Mouse (Mus musculus): ENCODE measurements around the gene Fanca. TPM values are rescaled to one million over a fixed set of nuclear protein-coding genes. Genes with fewer than 3 reads are reported as not detected.

Fanca gene
- 31.3 and 36.7 TPM in 2 replicates for polyA plus RNA-seq (2014; fragmentation: Nextera tagmentation; extraction: Ambion mirVana)

DNA sequence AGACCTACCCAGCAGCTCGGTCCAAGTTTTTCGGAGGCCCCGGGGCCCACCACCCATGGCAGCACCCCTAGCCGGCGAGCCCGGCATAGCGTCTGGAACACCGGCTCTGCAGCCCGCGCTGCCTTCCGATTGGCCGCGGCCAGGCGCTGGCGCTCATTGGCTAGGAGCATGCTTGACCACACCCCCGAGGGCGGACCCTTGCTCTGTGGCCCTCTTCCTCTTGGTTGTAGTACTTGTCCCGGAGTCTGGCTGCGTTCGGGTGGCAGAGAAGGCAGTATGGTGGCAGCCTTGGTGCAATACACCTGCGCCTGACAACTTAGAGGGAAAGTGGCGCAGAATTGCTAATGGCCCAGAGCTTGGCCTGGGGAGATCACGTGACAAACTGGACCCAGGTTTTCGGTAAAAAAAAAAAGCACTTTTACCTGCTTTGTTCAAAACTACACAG lies at the start of gene Fanca:
Gene Fanca, minus strand, starts transcription at position 110 of the 445 bp plus-strand sequence.
- Histone ChIP-seq H3K4me2 (ENCODE audit: low read depth) (peak within 1 kb of the TSS; percentile 80), H3K9ac (ENCODE audit: low read length) (peak within 1 kb of the TSS; percentile 67), H3K27ac (ENCODE audit: low read depth, low read length) (no peak within 1 kb of the TSS), H3K36me3 (ENCODE audit: control insufficient read depth, insufficient read depth, low read length) (no peaks in the 10 kb centered on the region), H3K4me1 (ENCODE audit: control insufficient read depth, insufficient read depth, low read length) (peaks cover 13% of the 10 kb centered on the region), H3K9me3 (ENCODE audit: control insufficient read depth, low read length) (no peaks in the 10 kb centered on the region), H3K27me3 (ENCODE audit: control insufficient read depth, insufficient read depth, low read length) (no peaks in the 10 kb centered on the region), H3K4me3 (ENCODE audit: low read depth, low read length) (peak within 1 kb of the TSS; percentile 52)
- ATAC-seq (ENCODE audit: insufficient read depth, low FRiP score, low TSS enrichment) (peak; percentile 99), DNase-seq (ENCODE audit: low spot score) (peak; percentile 95)
- under 1% methylated on average over 24 of the region's 24 CpGs for WGBS

- no peak overlapping the region for H3K27ac ChIP-seq (ENCODE audit: low read depth, low read length)
- no peaks in the 10 kb centered on the region for H3K9me3 ChIP-seq (ENCODE audit: control insufficient read depth, low read length)
- H3K36me3 ChIP-seq (ENCODE audit: control insufficient read depth, insufficient read depth, low read length): no peaks in the 10 kb centered on the region
- 55% methylated on average over 12 of the region's 12 CpGs for WGBS
- peak; percentile 85 for DNase-seq (ENCODE audit: low spot score)
- H3K27me3 ChIP-seq (ENCODE audit: control insufficient read depth, insufficient read depth, low read length): no peaks in the 10 kb centered on the region
- ATAC-seq (ENCODE audit: insufficient read depth, low FRiP score, low TSS enrichment): peak; percentile 50; the same call in 1 of the 2 replicates
- H3K4me1 ChIP-seq (ENCODE audit: control insufficient read depth, insufficient read depth, low read length): no peaks in the 10 kb centered on the region
- no peak overlapping the region for H3K4me3 ChIP-seq (ENCODE audit: low read depth, low read length)
- no peak overlapping the region for H3K9ac ChIP-seq (ENCODE audit: low read length)
- no peak overlapping the region for H3K4me2 ChIP-seq (ENCODE audit: low read depth)
Observed at GRCm38 (mm10) chr8:123361082-123361739, 42.8 kb upstream of the Fanca start.

- H3K27me3 ChIP-seq (ENCODE audit: control insufficient read depth, insufficient read depth, low read length): no peaks in the 10 kb centered on the region
- H3K27ac ChIP-seq (ENCODE audit: low read depth, low read length): no peak overlapping the region
- no peak overlapping the region for H3K4me3 ChIP-seq (ENCODE audit: low read depth, low read length)
- no peaks in the 10 kb centered on the region for H3K4me1 ChIP-seq (ENCODE audit: control insufficient read depth, insufficient read depth, low read length)
- no peak for DNase-seq (ENCODE audit: low spot score)
- peak overlapping the region; percentile 26; the same call in 1 of the 2 replicates for H3K9ac ChIP-seq (ENCODE audit: low read length)
- no peaks in the 10 kb centered on the region for H3K9me3 ChIP-seq (ENCODE audit: control insufficient read depth, low read length)
- H3K36me3 ChIP-seq (ENCODE audit: control insufficient read depth, insufficient read depth, low read length): no peaks in the 10 kb centered on the region
- ATAC-seq (ENCODE audit: insufficient read depth, low FRiP score, low TSS enrichment): no peak
- H3K4me2 ChIP-seq (ENCODE audit: low read depth): no peak overlapping the region
- WGBS: 48% methylated on average over 11 of the region's 11 CpGs
Observed at GRCm38 (mm10) chr8:123353216-123353615, 34.8 kb upstream of the Fanca start.

DNA sequence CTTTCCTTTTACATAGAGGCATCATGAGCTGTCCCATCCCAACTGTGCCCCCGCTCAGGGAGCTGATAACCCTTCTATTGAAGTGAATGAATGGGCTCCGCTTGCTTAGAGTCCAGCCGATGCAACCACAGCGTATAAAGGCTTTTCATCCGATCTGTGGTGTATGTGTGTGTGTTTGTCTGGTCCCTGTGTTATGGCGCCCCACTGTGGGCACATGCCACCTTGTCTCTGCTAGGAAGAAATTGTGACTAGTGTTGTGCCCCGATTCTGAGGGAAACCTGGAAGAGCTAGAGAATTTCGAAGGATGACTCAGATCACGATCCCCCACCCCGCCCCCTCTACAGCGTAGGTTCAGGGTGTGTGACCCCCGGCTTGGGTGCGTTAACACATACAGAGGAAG lies 34.4 kb upstream of the Fanca start:
- H3K27ac ChIP-seq (ENCODE audit: low read depth, low read length): no peak overlapping the region
- H3K9me3 ChIP-seq (ENCODE audit: control insufficient read depth, low read length): no peaks in the 10 kb centered on the region
- peak; percentile 31; the same call in 1 of the 2 replicates for ATAC-seq (ENCODE audit: insufficient read depth, low FRiP score, low TSS enrichment)
- no peak overlapping the region for H3K4me2 ChIP-seq (ENCODE audit: low read depth)
- H3K9ac ChIP-seq (ENCODE audit: low read length): no peak overlapping the region
- WGBS: 64% methylated on average over 13 of the region's 13 CpGs
- no peaks in the 10 kb centered on the region for H3K4me1 ChIP-seq (ENCODE audit: control insufficient read depth, insufficient read depth, low read length)
- no peak overlapping the region for H3K4me3 ChIP-seq (ENCODE audit: low read depth, low read length)
- H3K36me3 ChIP-seq (ENCODE audit: control insufficient read depth, insufficient read depth, low read length): no peaks in the 10 kb centered on the region
- H3K27me3 ChIP-seq (ENCODE audit: control insufficient read depth, insufficient read depth, low read length): no peaks in the 10 kb centered on the region
- peak; percentile 61 for DNase-seq (ENCODE audit: low spot score)

DNA sequence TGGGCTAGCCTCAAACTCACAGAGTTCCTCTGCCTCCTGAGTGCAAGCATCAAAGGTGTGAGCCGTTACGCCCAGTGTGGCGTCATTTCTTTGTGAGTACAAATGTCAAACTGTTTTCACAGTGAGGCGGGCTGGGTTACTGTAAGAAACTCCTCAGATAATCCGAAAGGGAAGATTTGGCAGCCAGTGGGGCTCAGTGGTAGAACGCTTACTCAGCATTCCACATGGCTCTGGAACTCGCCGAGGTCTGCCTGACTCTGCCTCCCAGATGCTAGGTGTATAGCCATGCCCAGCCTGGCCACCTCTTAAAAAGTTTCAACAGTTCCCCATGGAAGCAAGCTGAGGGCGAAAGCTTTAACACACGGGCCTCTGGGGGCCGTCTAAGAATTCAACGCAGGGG lies 33.7 kb upstream of the Fanca start:
- Histone ChIP-seq H3K4me1 (ENCODE audit: control insufficient read depth, insufficient read depth, low read length) (no peaks in the 10 kb centered on the region), H3K4me2 (ENCODE audit: low read depth) (no peak overlapping the region), H3K9me3 (ENCODE audit: control insufficient read depth, low read length) (no peaks in the 10 kb centered on the region), H3K4me3 (ENCODE audit: low read depth, low read length) (no peak overlapping the region), H3K27ac (ENCODE audit: low read depth, low read length) (no peak overlapping the region), H3K27me3 (ENCODE audit: control insufficient read depth, insufficient read depth, low read length) (no peaks in the 10 kb centered on the region), H3K36me3 (ENCODE audit: control insufficient read depth, insufficient read depth, low read length) (no peaks in the 10 kb centered on the region), H3K9ac (ENCODE audit: low read length) (no peak overlapping the region)
- 88% methylated on average over 12 of the region's 12 CpGs for WGBS
- ATAC-seq (ENCODE audit: insufficient read depth, low FRiP score, low TSS enrichment): no peak
- no peak for DNase-seq (ENCODE audit: low spot score)

- Histone ChIP-seq H3K27me3 (ENCODE audit: control insufficient read depth, insufficient read depth, low read length) (no peaks in the 10 kb centered on the region), H3K4me2 (ENCODE audit: low read depth) (no peak overlapping the region), H3K4me3 (ENCODE audit: low read depth, low read length) (no peak overlapping the region), H3K36me3 (ENCODE audit: control insufficient read depth, insufficient read depth, low read length) (no peaks in the 10 kb centered on the region), H3K9me3 (ENCODE audit: control insufficient read depth, low read length) (no peaks in the 10 kb centered on the region), H3K27ac (ENCODE audit: low read depth, low read length) (no peak overlapping the region), H3K4me1 (ENCODE audit: control insufficient read depth, insufficient read depth, low read length) (no peaks in the 10 kb centered on the region), H3K9ac (ENCODE audit: low read length) (no peak overlapping the region)
- 89% methylated on average over 4 of the region's 4 CpGs for WGBS
- ATAC-seq (ENCODE audit: insufficient read depth, low FRiP score, low TSS enrichment): no peak
- no peak for DNase-seq (ENCODE audit: low spot score)
Observed at GRCm38 (mm10) chr8:123349073-123349472, 30.7 kb upstream of the Fanca start.

- Histone ChIP-seq H3K4me1 (ENCODE audit: control insufficient read depth, insufficient read depth, low read length) (no peaks in the 10 kb centered on the region), H3K27me3 (ENCODE audit: control insufficient read depth, insufficient read depth, low read length) (no peaks in the 10 kb centered on the region), H3K4me2 (ENCODE audit: low read depth) (no peak overlapping the region), H3K4me3 (ENCODE audit: low read depth, low read length) (no peak overlapping the region), H3K27ac (ENCODE audit: low read depth, low read length) (no peak overlapping the region), H3K9me3 (ENCODE audit: control insufficient read depth, low read length) (no peaks in the 10 kb centered on the region), H3K9ac (ENCODE audit: low read length) (no peak overlapping the region), H3K36me3 (ENCODE audit: control insufficient read depth, insufficient read depth, low read length) (no peaks in the 10 kb centered on the region)
- ATAC-seq (ENCODE audit: insufficient read depth, low FRiP score, low TSS enrichment) (no peak), DNase-seq (ENCODE audit: low spot score) (no peak)
- WGBS: 74% methylated on average over 9 of the region's 9 CpGs
Observed at GRCm38 (mm10) chr8:123348237-123348843, 30.0 kb upstream of the Fanca start.

GRCm38 (mm10) chr8:123347293-123347692 lies 28.9 kb upstream of the Fanca start:
- Histone ChIP-seq H3K4me1 (ENCODE audit: control insufficient read depth, insufficient read depth, low read length) (no peaks in the 10 kb centered on the region), H3K4me3 (ENCODE audit: low read depth, low read length) (no peak overlapping the region), H3K9me3 (ENCODE audit: control insufficient read depth, low read length) (no peaks in the 10 kb centered on the region), H3K27ac (ENCODE audit: low read depth, low read length) (no peak overlapping the region), H3K27me3 (ENCODE audit: control insufficient read depth, insufficient read depth, low read length) (no peaks in the 10 kb centered on the region), H3K4me2 (ENCODE audit: low read depth) (no peak overlapping the region), H3K36me3 (ENCODE audit: control insufficient read depth, insufficient read depth, low read length) (no peaks in the 10 kb centered on the region), H3K9ac (ENCODE audit: low read length) (no peak overlapping the region)
- no peak for ATAC-seq (ENCODE audit: insufficient read depth, low FRiP score, low TSS enrichment)
- WGBS: 81% methylated on average over 2 of the region's 2 CpGs
- DNase-seq (ENCODE audit: low spot score): no peak

- WGBS: 90% methylated on average over 6 of the region's 6 CpGs
- Histone ChIP-seq H3K4me1 (ENCODE audit: control insufficient read depth, insufficient read depth, low read length) (no peaks in the 10 kb centered on the region), H3K27me3 (ENCODE audit: control insufficient read depth, insufficient read depth, low read length) (no peaks in the 10 kb centered on the region), H3K4me3 (ENCODE audit: low read depth, low read length) (no peak overlapping the region), H3K9ac (ENCODE audit: low read length) (no peak overlapping the region), H3K4me2 (ENCODE audit: low read depth) (no peak overlapping the region), H3K27ac (ENCODE audit: low read depth, low read length) (no peak overlapping the region), H3K9me3 (ENCODE audit: control insufficient read depth, low read length) (no peaks in the 10 kb centered on the region), H3K36me3 (ENCODE audit: control insufficient read depth, insufficient read depth, low read length) (no peaks in the 10 kb centered on the region)
- no peak for ATAC-seq (ENCODE audit: insufficient read depth, low FRiP score, low TSS enrichment)
- no peak for DNase-seq (ENCODE audit: low spot score)
Observed at GRCm38 (mm10) chr8:123345856-123346255, 27.5 kb upstream of the Fanca start.

All from neural tube, embryonic 11.5 days (tissue).